Mouse (Mus musculus): ENCODE results near the gene Gm10591. TPM values are rescaled to one million over a fixed set of nuclear protein-coding genes. Genes with fewer than 3 reads are reported as not detected.
"Not testable (repeated sequence)": the region's sequence is repeated elsewhere in the genome, so short reads cannot be mapped to it uniquely, and the experiment has no call there.

Gm10591 gene
- not detected for total RNA-seq (2021)
- long read RNA-seq, experiment 1: 0 reads
- long read RNA-seq, experiment 2, partial matches to known transcripts: 0 of 1 reads
- long read RNA-seq, experiment 2, other reads (novel, unspliced or antisense): 0 of 1 reads

DNA sequence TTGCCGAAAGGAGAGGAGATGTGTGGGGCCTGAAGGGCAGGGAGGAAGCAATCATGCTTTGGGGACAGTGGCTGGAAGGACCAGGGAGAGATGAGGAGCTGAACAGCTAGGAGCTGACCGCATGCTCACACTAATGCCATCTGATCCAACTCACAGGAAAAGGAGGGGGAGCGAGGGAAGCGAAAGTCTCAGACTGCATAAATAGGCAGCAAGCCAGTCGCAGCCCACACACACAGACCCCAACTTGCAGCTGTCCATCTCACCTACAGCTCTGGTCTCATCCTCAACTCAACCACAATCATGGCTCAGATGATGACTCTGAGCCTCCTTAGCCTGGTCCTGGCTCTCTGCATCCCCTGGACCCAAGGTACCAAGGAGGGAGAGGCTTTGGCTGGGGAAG, at the start of gene Gm10591:
TSS of gene Gm10591 (plus strand) at position 301 of the 400 bp plus-strand sequence.
- not testable (repeated sequence) for DNase-seq (ENCODE audit: low spot score in 2 of 2)

DNA sequence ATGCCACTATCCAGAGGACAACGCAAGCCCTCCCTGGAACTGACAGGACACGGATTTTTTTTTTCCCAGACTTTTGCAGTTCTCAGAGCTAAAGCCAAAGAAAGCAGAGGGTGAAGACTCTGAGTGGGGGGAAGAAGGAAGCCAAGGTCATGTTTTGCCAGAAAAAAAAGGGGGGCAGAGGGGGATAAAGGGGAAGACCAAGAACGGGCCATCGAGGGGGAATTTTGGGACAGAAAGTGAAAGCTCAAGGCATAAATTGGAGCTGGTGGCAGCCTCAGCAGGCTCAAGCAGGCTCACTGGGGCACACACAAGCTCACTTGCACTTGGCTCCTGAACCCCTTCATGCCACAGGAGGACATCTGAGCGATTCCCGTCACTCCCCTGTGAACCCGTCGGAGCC, 17.4 kb downstream of the Gm10591 start, which contains the start of gene Gm2564:
TSS of gene Gm2564 (plus strand) at position 301 of the 400 bp plus-strand sequence.
- not testable (repeated sequence) for DNase-seq (ENCODE audit: low spot score in 2 of 2)

DNA sequence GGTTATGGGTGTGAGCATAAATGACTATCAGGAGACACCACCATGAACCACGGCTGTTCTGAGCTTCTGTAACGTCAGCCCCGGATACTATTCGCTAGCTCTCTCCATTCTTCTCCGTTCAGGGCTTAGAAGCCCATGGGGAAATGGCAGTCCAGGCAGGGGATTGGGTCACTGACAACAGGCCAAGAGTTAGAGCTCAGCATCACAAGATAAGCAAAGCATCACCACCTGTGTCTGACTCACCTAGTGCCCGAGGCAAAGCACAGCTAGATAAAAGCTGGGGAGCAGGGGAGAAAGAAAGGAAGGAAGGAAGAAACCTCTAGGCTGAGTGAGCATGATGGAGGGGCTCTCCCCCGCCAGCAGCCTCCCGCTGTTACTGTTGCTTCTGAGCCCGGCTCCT, 43.0 kb downstream of the Gm10591 start, which contains the start of gene Ccl27b:
TSS of gene Ccl27b (plus strand) at position 301 of the 400 bp plus-strand sequence.
- DNase-seq (ENCODE audit: low spot score in 2 of 2): not testable (repeated sequence)

DNA sequence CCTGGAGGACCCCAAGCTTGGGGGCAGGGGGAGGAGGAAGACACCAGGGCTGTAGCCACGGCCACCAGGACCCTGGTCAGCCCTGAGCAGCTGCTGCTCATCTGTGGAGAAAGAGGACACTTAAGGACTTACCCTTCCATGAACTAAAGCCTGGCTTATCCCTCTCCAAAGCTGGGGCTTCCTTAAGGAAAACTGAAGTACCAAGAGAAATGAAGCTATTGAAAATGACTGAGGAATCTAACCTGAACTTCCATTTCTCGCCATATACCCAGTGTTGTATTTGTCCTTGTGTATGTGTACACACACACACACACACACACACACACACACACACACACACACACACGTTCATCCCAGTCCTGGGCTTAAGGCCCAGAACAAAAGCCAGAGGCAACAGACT, 49.8 kb downstream of the Gm10591 start, which contains the start of gene Il11ra2:
TSS of gene Il11ra2 (minus strand) at position 101 of the 400 bp plus-strand sequence.
- not testable (repeated sequence) for DNase-seq (ENCODE audit: low spot score in 2 of 2)

Other genes starting within 250 kb of the Gm10591 start
- not detected for gene Gm21586, start 172.8 kb upstream of the Gm10591 start, total RNA-seq (2021)
- under 1 TPM; 0.32 to 0.66 TPM for gene Gm2163, start 145.4 kb upstream of the Gm10591 start, total RNA-seq (2021)
- gene Fam205a2, start 84.0 kb upstream of the Gm10591 start, total RNA-seq (2021): not detected
- 10 to 100 TPM; 14.5 to 19.7 TPM for gene Gm2564, start 17.5 kb downstream of the Gm10591 start, total RNA-seq (2021)
- 1 to 10 TPM in 1 of 2 experiments, not detected in 1; 5.9 TPM for gene Ccl27b, start 43.1 kb downstream of the Gm10591 start, total RNA-seq (2021)
- gene Il11ra2, start 49.7 kb downstream of the Gm10591 start, total RNA-seq (2021): not detected
- gene 4930578G10Rik, start 123.3 kb downstream of the Gm10591 start, total RNA-seq (2021): under 1 TPM in 1 of 2 experiments, not detected in 1; 0.86 TPM
- 1 to 10 TPM; 1.5 to 3.2 TPM for gene Ccl19, start 144.4 kb downstream of the Gm10591 start, total RNA-seq (2021)
- 10 to 100 TPM in 1 of 2 experiments, 1 to 10 TPM in 1; 3.1 to 10.2 TPM for gene Ccl21a, start 161.8 kb downstream of the Gm10591 start, total RNA-seq (2021)
- not detected for gene Fam205a1, start 241.7 kb downstream of the Gm10591 start, total RNA-seq (2021)
- gene Gm12394, start 244.6 kb downstream of the Gm10591 start, total RNA-seq (2021): under 1 TPM in 1 of 2 experiments, not detected in 1; 0.27 TPM